Mouse (Mus musculus) adipocyte (in vitro differentiated cells): ENCODE measurements around the gene Gli2.

Source experiments
- DNase-seq: peaks from one replicate; pipeline ENCODE4 v3.0.0-alpha.2; 2016; ENCODE audit warnings: low spot score

Gene Gli2

DNA sequence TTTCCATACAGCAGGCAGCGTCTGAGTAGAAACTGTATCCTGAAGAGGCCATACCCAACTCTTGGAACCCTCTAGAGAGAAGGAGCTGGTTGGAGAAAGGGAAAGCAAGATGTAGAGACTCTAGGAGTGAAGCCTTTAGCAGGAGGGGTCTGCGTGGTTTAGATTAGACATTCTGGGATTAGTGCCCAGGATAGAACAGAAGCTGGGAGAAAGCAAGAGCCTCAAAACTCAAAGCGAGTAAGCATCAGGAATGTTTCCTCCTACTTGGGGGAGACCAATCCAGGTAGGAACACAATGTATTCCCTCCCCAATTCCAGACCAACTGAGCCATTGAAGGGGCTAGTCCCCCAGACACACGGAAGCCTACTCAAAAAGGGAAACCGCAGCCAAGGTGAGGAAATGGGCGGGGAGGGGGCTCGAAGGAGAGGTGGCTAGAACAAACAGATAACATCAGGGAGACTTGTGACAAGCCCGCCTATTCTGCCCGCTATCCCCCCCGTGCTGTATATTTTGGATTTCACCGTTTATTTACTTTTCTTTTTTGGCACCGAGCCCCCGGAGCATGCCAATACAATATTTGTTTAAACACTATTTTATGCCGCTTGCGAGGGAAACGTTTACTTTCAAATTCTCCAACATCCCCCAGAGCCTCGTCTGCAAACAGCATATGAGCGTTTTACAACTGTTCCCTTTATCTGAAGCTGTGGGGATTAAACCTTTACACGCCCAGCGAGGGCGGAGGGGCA, 2.1 kb downstream of the Gli2 start:
- DNase-seq, result peak; percentile 31

DNA sequence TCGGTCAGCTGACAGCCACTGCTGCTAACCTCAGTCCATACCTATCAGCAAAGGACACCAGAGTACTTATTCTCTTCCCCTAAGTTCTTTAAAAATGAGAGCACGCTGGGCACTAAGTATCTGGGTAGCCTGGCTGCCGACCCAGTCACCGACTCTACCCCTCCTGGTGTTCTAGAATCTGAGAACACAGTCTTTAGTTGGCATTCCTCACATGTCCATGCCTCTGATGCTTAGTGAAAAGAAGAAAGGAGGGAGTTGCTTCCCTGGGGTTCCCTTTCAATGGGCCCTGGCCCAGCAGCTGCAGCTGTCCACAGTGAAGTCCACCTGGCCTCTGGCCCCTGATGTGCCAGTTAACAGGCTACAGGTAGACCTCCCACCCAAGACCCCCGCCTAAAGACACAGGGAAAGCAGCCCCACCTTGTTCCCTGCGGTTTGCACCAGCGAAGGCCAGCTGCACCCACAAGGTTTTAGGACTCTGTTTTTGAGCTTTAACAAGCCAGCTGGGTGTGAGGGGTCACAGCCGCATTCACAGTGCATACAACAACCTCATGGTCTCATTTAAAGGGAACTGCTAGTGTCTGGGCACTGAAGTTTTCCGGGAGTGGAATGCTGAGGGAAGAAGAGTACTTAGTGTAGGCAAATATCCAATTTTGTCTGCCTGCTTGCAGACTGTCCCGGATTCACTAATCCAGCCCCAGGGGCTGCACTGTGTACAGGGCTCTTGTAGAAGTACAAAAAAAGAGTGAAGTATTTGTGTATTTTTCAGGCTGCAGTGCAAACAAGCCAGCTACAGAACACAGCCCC, 3.4 kb downstream of the Gli2 start:
- DNase-seq, result peak; percentile 38

DNA sequence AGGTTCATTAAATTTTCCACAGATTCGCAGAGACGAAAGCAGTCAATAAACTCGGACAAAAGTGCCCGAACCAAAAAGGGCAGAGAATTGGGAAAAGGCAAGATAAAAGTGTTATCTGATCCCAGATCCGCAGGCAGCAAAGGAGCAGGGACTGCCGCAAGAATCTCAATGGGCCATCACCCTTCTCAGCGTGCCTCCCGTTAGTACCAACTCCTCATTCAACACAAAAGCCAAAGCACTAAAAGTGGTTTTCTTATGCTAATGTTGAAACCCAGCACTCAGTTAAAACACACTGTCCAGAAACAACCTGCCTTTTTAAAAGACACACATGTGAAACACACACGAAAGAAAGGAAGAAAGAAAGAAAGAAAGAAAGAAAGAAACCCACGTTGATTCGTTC, 4.4 kb downstream of the Gli2 start:
- no peak for DNase-seq

DNA sequence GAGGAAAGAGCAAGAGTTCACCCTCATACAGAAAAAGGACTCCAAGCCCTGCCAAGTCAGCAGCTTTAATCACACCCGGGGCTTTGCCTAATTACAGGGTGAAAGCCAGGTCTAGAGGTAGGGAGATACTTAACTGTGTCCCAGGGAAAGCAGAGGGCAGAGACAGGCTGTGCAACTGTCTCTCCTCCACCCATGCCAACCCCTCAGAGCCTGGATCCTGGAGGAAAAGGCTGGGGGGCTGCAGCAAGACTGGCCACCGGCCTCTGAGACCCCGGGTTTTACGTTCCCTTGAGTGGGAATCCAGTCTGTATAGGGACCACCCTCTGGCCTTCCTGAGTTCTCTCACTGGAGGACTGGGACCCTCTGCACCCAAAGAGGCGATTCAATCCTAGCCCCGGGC, 4.9 kb downstream of the Gli2 start:
- DNase-seq, result no peak

DNA sequence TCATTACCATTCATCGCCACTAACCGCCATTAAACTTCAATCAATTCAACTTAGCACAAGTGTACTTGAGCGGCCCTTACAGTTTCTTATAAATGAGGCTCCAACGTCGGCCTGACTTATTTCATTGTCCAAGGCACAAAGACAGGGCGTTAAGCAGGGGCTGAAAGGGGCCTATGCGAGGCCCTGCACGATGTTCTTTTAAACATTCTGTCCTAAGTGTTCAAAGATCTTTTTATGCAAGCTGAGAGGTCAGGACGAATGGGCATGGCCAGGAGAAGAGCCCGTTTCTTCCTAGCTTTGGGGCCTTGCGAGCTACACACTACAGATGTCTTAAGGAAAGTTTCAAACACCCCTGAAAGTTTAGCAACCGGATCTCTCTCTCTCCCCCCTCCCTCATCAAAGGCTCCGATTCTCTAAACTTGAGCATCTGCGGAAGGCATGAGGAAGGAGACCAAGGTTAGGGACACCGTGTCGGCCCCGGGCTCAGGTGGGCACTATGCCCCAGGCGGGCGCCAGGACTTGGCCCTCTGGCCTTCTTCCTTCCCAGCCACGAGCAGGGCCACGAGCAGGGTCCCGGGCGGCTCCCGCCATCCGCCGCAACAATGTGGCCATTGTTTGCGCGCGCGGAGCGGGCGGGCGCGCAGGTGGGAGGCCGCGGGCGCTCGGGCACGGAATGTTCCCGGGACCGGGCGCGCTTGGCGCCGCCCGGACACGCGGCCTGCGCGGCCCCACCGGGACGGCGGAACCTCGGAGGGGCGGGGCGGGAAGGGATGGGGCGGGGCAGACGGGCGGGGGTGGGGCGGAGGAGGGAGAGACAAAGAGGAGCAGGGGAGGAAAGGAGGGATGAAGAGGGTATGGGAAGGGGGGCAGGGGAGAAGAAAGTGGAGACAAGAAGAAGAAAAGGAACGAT, 5.7 kb downstream of the Gli2 start:
- DNase-seq, result no peak

DNA sequence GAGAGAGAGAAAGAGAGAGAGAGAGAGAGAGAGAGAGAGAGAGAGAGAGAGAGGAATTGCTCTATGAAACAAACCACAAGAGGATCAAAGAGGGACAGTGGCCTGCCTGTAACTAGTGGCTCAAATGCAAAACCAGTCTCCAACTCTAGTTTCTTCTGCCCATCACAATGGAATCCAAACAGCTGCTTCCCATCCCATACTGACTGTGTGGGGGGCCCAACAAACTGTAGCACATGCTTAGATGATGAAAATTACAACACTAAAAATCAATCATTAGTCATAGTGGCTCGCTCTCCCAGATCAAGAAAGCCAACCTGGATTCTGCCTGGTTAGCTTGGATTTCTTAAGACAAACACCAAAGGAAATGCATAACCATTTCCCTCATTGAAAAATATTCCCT, 15.0 kb downstream of the Gli2 start:
- no peak for DNase-seq

DNA sequence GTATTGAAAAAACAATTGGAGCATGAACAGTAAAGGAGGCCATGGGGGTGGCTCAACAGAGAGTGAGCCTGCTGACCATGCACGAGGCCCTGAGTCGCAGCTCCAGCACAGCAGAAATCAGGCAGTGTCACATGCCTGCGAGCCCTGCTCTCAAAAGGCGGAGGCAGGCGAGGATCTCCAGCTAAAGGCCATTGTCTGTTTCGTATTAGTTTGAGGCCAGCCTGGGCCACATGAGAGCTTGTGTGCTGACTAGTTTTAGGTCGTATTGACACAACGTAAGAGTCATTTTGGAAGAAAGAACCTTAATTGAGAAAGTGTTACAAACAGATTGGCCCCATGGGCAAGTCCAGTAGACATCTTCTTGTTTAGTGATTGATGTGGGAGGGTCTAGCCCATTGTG, 17.5 kb downstream of the Gli2 start:
- no peak for DNase-seq

DNA sequence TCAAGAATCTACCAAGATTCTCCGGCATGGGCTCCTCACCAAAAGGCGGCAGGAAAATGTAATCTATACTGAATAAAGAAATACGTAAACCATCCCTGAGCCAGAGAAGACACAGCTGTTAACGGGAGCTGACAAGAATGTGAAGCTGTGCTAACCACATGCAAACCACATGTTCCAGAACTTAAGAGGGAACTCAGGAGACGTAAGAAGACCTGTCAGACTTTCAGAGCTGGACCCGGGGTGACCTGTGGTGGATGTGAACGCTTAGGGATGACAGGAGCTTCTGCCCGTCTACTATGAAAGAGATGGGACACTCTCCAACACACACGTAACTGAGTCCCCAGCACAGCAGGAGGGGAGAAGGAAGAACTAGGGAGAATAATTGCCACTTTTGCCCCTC, 18.1 kb downstream of the Gli2 start:
- no peak for DNase-seq

DNA sequence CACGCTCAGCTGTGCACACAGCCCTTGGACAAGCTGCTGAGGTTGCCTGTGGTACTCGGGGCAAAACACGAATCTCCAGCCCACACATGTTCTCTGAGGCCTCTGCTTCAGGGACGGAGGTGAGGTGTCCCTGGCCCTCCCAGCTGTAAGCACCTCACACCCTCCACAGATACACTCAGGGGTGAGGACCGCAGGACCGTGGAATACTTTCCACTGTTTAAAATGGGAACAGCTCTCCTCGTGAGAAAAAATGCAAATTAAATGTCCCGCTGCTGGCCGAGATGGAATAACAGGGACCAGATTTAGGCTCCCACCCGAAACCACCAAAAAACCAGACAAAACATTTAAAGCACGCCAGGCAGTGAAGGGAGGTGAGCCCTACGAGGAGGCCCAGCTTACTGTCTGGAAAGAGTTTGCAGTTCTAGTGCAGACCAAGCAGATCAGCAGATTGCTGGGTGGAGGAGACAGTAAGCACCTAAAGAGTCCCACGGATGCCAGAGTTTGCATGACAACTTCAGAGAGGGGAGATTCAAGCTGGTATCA, 19.2 kb downstream of the Gli2 start:
- no peak for DNase-seq

DNA sequence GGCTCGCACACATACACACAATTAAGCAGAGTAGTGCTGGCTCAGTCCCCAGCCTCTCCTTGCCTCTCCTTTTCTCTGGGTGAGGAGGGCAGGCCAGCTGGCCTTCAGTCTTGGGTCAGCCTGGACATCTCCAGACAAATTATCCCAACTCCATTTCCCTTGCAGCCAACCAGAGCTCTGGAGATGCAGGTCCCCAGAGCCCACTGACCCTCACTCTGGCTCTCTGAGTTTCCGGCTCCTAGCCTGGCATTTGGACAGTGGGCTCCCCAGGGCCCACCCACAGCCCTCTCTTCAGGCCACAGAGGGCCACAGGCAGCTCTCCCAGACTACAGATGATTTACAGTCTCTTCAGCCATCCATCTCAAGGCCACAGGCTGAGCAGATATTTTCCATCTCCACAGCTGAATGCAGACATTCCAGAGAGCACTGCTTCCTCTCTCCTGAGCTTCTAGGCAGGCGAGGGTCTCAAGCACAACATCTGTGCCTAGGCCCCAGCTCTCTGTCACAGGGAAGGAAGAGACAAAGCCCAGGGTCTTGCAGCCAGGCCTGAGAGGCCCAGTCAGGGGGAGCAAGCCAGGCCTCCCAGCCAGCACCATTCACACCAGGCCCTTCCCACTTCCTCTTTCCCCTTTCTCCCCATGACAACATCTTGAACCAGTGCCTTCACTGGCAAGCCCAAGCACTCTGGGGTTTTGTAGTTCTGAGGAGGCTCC, 19.8 kb downstream of the Gli2 start:
- DNase-seq, result peak; percentile 98

DNA sequence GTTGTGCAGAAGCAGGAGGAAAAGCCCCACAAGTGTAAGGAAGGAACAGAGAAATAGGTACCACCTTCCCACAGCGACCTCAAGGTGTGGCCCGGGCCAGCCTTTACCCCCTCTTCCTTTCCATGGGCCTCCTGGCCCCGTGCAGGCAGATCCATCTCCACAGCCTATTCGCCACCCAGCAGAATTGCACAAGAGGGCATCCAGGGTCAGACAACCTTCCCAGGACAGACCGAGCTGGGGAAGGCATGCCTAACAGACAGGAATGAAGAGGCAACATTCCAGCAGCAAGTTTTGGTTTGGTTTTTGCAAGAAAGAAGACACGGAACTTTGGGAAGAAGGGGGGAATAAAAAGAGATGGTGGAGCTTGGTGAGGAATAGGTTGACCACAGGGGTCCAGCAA, 22.2 kb downstream of the Gli2 start:
- DNase-seq, result peak; percentile 63

DNA sequence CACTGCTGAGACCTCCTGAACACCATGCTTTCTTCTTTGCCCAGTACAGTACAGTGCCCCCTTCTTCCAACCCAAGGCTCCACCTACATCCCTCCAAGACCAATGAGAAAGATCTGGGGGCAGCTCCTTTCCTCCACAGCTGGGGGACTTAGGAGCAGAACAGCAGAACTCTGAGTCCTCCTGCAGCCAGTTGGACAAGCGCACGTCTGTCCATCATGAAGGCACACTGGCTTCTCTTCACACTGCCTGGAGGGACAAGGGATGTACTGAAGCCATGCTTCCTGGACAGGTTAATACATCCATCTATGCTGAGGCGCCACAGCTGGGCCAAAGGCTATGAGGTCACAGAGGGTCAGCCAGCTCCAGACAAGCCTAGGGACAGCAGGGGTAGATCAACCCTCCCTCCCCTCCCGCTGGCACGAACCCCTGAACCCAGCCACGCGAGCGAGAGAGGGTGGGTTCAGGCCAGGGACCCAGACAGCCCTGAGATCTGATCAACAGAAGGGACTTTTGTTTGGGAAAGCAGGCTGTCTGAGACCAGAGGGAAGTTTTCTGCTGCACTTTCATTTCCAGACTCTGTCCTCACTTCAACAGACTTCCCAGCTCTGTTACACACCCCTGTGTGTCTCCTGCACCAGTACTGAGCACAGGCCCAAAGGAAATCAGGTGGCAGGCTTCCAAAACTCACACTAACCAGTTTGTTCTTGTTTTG, 27.6 kb downstream of the Gli2 start:
- peak; percentile 49 for DNase-seq

DNA sequence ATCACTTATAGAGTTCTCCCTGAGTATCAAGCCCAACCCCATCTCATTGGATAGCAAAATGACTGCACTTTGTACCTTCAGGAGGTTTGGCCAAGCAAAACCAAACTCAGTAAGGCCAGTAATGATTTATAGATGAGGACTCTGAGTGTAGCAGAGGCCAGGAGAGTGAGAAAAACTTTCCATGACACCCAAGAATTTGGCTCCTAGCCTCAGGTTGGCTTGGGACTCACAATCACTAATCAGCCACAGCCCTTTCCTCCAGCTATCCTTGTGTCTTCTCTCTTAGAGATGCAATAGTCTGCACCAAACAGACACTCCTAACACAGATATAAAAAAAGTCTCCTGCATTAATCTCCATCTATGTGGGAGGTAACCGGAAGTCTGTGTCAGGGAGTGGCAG, 31.1 kb downstream of the Gli2 start:
- DNase-seq, result peak; percentile 84

DNA sequence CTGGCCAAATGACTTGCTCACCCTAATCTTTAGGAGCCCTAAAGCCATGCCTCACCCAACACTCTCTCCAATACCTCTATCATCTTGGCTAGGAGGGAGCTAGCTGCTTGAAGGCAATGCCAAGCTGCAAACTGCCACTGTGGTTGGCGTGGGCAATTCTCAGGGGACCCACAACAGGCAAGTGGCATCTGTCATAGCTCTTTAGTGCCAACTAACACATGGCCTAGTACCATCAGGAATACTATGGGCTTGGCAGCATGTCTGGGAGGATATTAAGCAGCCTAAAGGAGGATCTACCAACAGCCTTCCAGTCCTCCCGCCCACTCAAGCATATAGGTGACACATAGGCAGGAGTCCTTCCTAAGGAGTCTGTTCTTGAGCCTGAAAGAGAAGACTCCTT, 33.3 kb downstream of the Gli2 start:
- DNase-seq, result no peak

DNA sequence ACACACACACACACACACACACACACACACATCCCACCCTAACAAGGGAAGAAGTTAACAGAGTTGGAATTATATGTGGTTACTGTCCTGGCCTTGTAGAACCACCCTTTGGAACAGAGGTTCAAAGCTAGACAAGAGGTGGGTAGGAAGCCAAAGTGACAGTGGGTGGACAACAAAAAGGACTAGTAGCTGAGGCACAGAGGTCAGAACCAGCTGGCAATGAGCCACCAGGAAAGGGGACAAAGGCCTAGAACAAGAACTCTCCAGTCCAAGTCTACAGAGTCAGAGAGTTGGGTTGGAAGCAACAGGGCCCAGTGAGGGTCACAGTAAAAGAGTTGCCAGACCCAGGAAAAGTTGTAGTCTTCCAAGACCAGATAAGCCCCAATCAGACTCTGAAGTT, 34.4 kb downstream of the Gli2 start:
- DNase-seq, result peak; percentile 77

DNA sequence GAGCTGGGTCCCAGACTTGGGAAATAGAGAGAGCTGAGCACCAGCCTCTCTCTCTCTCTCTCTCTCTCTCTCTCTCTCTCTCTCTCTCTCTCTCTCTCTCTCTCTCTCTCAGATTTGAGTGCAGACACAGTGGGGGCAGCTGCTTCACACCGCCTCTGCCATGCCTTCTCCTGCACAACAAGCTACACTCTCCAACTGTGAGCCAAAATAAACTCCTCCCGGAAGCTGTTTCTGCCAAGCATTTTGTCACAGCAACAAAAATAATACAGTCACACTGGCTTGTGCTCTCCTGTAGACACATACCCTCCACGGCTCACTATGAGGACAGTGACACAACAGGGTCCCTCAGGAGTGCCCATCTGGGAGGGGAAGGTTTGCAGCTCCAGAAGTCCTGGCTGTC, 36.6 kb downstream of the Gli2 start:
- DNase-seq, result no peak

DNA sequence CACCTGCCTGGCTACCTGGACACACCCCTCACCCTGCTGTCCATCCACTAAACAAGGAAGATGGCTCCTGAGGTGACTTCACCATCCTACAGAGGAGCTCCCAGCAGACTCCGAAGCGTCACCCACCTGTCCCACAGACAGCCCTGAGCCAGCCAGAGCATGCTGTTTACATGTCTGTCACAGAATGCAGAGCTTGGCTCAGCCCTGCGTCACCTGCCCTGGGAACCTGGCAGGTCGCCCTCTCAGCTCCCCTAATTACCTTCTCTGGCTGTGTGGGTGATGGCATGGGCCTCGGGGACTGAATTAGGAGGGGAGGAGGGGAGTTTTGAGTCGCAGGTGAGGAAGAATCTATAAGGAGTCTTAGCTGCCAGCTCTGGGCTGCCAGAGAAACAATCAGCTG, 38.3 kb downstream of the Gli2 start:
- DNase-seq, result no peak

DNA sequence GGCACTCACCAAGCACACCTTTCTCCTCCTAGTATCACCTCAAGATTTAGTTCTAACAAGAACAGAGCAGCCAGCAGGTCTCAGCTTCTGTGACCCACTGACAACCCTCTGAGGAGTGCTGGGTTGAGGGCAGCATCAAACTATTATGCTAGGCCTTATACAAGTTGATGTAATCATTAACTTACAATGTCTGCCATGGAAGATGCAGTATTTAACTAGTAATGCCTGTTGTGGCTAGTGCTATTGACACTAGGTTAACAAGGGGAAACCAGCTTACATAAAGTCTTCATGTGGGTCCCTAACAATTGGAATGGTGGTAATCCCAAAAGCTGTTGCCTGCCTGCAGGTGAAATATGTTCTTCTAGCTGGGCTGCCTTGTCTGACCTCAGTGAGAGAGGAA, 44.5 kb downstream of the Gli2 start:
- DNase-seq, result no peak

DNA sequence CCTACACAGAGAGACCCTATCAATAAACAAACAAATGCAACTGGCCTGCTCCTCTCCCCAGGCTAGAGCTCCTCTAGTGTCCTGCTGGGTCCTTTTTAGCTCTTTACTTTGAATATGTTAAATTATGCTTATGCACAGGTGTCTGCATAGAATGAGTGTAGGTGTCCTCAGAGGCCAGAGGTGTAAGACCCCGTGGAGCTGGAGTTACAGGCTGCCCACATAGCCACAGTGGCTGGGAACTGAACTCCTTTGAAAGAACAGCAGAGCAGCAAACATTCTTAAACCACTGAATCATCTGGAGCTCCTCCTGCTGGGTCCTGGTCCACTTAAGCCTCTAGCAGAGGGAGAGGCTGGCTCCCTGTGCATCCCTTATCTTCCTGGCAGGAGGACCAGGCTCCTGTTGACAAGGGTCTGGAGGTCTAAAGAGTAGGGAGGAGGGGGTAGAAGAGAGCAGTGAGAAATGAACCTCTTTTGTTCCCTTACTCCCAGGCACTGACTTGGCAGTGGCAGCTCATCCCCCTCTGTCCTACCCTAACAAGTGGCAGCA, 49.5 kb downstream of the Gli2 start:
- DNase-seq, result no peak

DNA sequence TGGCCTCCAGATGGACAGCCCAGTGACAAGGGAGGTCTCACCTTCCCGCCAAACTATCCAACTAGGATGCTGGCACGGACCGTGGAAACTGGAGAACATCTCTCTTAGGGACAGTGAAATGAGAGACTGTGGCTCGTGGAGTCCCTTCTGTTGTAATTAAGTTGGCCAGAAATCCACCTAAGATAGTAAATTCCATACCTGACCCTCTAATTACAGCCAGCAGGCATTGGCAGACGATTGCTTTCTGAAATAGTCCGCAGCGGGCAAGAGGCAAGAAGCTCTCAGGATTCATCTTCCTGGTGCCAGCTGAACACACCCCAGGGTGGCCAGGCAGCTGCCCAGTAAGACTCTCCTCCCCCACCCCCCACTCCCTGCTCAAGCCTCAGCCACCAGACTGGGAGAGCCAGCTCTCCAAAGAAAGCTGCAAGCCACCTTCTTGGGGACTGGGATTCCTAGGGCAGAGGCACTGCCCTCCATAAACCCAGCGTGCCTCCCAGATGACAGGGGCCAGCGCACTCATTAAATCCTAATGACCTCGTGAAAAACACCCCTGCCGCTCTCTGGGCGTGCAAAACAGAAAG, 51.9 kb downstream of the Gli2 start:
- no peak for DNase-seq
